Mouse (Mus musculus): ENCODE measurements around the gene Akt3. TPM values are rescaled to one million over a fixed set of nuclear protein-coding genes. Genes with fewer than 3 reads are reported as not detected.

Gene Akt3
- polyA plus RNA-seq, 1 experiment from 2014 or later, result 4.2 TPM

Other genes with a start within 250 kb of the Akt3 start
- gene Zbtb18, start 184.1 kb upstream of the Akt3 start, polyA plus RNA-seq (2015; fragmentation: Nextera tagmentation; extraction: Ambion mirVana), result 2.0 and 2.2 TPM in 2 replicates